Mouse (Mus musculus) thymus, adult 2 months (tissue): Measurements from ENCODE around the gene Cacna1c.

Experiments
- CTCF ChIP-seq: fragments of 200-500 bp; IDR thresholded peaks from 2 replicates; pipeline ENCODE4 v1.5.1; 2012; ENCODE audit warnings: mild to moderate bottlenecking, control low read depth, low read length, moderate library complexity, borderline replicate concordance; ENCODE audit not compliant: control insufficient read depth, poor library complexity, insufficient read depth; ENCODE audit errors: extremely low read depth
- POLR2A ChIP-seq: fragments of 200-500 bp; IDR thresholded peaks from 2 replicates; pipeline ENCODE4 v1.6.1; 2012; ENCODE audit warnings: mild to moderate bottlenecking, low read length, control low read depth, moderate library complexity; ENCODE audit not compliant: control insufficient read depth, poor library complexity, insufficient read depth; ENCODE audit errors: extremely low read depth

DNA sequence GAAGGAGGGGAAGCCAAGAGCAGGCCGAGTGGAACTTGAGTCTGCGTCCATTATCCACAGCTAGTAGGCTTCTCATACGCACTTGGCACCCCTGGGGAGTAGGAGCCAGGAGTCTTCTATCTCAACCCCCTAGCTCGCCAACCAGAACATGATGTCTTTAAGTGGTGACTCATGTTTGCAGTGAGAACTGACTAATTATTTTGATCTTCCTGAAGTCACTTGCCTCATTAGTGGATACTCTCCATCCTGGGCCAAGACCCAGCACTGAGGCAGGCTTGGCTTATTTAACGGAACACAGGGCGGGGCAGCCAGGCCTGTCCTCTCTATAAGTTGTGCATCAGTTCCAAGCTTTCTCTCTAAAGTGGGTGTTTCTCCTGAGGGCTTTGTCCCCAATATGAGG is 177.3 kb downstream of the Cacna1c start:
- TF ChIP-seq CTCF (no peak), POLR2A (no peak)
